ENCODE assay signal across 8 mouse cellular contexts in the genomic region with DNA sequence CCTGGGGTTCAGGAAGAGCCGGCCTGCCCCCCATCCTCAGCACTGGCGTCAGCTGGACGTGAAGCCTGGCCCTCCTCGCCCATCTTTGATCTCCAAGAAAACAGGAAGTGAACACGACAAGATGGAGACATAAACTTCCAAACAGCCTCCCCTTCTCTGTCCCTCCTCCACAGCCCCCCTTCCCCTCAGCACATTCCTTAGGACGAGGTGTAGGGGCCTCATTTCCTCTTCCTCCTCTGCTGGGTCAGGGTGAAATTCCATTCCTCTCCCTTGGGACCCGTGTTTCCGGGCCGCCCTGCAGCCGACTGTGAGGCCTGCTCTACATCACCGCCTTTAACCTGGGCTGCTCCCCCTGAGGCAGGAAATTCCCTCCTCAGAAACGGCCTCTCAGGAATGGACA. TPM values are rescaled to one million over a fixed set of nuclear protein-coding genes. Genes with fewer than 3 reads are reported as not detected.
DNase-seq lines count a peak whose midpoint lies in the region; ATAC-seq and TF ChIP-seq lines count a peak whose summit lies in the region.

No protein-coding gene starts in this region.

- peak in 1 of 2 experiments; percentile 32 for DNase-seq in spleen, adult 2 months (ENCODE audit: low read depth in 1 of 2, low spot score in 2 of 2)
- DNase-seq in spleen, postnatal 14 days (ENCODE audit: low spot score in 2 of 2) = no peak
- peak; percentile 86 to 92 for DNase-seq in heart, adult 9 months (ENCODE audit: low spot score in 2 of 2)
- DNase-seq in kidney, postnatal 25 days = peak; percentile 82 to 92
- DNase-seq in thymus, postnatal 25 days = no peak
- DNase-seq in layer of hippocampus, adult 11-12 months (ENCODE audit: low spot score) = no peak

- H3K27me3 ChIP-seq in spleen, adult 2 months (ENCODE audit: control insufficient read depth, insufficient read depth, low read length) = no peaks in the 10 kb centered on the region
- no peaks in the 10 kb centered on the region for H3K27me3 ChIP-seq in neural tube, embryonic 15.5 days (replicated peaks)

- H3K9me3 ChIP-seq in neural tube, embryonic 15.5 days (replicated peaks) = no peaks in the 10 kb centered on the region

- H3K4me1 ChIP-seq in spleen, adult 2 months (ENCODE audit: control insufficient read depth, insufficient read depth, insufficient read length) = peaks cover 11% of the 10 kb centered on the region; the same call in 1 of the 2 replicates
- no peaks in the 10 kb centered on the region; the same call in 1 of the 2 replicates for H3K4me1 ChIP-seq in neural tube, embryonic 15.5 days

- H3K27ac ChIP-seq in spleen, adult 2 months (ENCODE audit: insufficient read depth, low read length) = peak overlapping the region; percentile 33; the same call in 1 of the 2 replicates
- H3K27ac ChIP-seq in neural tube, embryonic 15.5 days (replicated peaks) = 0 out of 2 replicates have a peak overlapping the region, but pooled peaks have one; percentile 18

- TF ChIP-seq CTCF in spleen, adult 2 months (IDR thresholded peaks at IDR 0.05; ENCODE audit: extremely low read depth, insufficient read depth, insufficient read length, insufficient replicate concordance) = no peak

- no peak for ATAC-seq in neural tube, embryonic 15.5 days (ENCODE audit: low FRiP score)
- no peak for ATAC-seq in monocyte, adult 5-6 weeks (replicated peaks; ENCODE audit: insufficient number of reproducible peaks, low FRiP score, low TSS enrichment, poor library complexity, severe bottlenecking)

- no peaks in the 10 kb centered on the region for H3K36me3 ChIP-seq in spleen, adult 2 months (ENCODE audit: control insufficient read depth, insufficient read depth, low read length)
- no peaks in the 10 kb centered on the region for H3K36me3 ChIP-seq in neural tube, embryonic 15.5 days

- WGBS in spleen, adult 2 months = 40% methylated on average over 12 of the region's 12 CpGs
- WGBS in neural tube, embryonic 15.5 days = 67% methylated on average over 12 of the region's 12 CpGs

- no peak for TF ChIP-seq POLR2A in spleen, adult 2 months (IDR thresholded peaks at IDR 0.05; ENCODE audit: low read depth, low read length)

- H3K4me3 ChIP-seq in spleen, adult 2 months (ENCODE audit: extremely low read depth, insufficient read depth, insufficient read length) = no peak overlapping the region
- H3K4me3 ChIP-seq in neural tube, embryonic 15.5 days (replicated peaks) = no peak overlapping the region

- H3K4me2 ChIP-seq in neural tube, embryonic 15.5 days = no peak overlapping the region

- no peak overlapping the region for H3K9ac ChIP-seq in neural tube, embryonic 15.5 days (replicated peaks)

RNA-seq across cellular contexts. Expression of gene Eng, which starts 9.4 kb away (rescaled TPM):
- polyA plus RNA-seq in spleen, adult 2 months (2012; rRNA removed) = 132 and 168 TPM in 2 replicates
- 29.6 and 40.5 TPM in 2 replicates for polyA plus RNA-seq in neural tube, embryonic 15.5 days (2015; fragmentation: Nextera tagmentation; extraction: Ambion mirVana)
- total RNA-seq in monocyte, adult 5-6 weeks (2017) = 0.19 to 1.1 TPM (median 0.48 TPM) in 3 replicates

RNA-seq across cellular contexts. Expression of gene Ak1, which starts 34.3 kb away (rescaled TPM):
- polyA plus RNA-seq in spleen, adult 2 months (2012; rRNA removed) = 6.3 and 7.4 TPM in 2 replicates
- 88.5 and 103 TPM in 2 replicates for polyA plus RNA-seq in neural tube, embryonic 15.5 days (2015; fragmentation: Nextera tagmentation; extraction: Ambion mirVana)
- total RNA-seq in monocyte, adult 5-6 weeks (2017) = 0.43 TPM in 1 of 3 replicates, not detected in the others

RNA-seq across cellular contexts. Expression of gene Fpgs, which starts 48.1 kb away (rescaled TPM):
- 34.5 and 49.5 TPM in 2 replicates for polyA plus RNA-seq in spleen, adult 2 months (2012; rRNA removed)
- polyA plus RNA-seq in neural tube, embryonic 15.5 days (2015; fragmentation: Nextera tagmentation; extraction: Ambion mirVana) = 19.3 and 20.6 TPM in 2 replicates
- 6.4 to 12.8 TPM (median 8.0 TPM) in 3 replicates for total RNA-seq in monocyte, adult 5-6 weeks (2017)

RNA-seq across cellular contexts. Expression of gene St6galnac6, which starts 56.3 kb away (rescaled TPM):
- 22.3 and 32.4 TPM in 2 replicates for polyA plus RNA-seq in spleen, adult 2 months (2012; rRNA removed)
- polyA plus RNA-seq in neural tube, embryonic 15.5 days (2015; fragmentation: Nextera tagmentation; extraction: Ambion mirVana) = 13.5 and 14.4 TPM in 2 replicates
- total RNA-seq in monocyte, adult 5-6 weeks (2017) = 4.8 to 11.1 TPM (median 10.5 TPM) in 3 replicates

RNA-seq across cellular contexts. Expression of gene Cdk9, which starts 57.0 kb away (rescaled TPM):
- 125 and 154 TPM in 2 replicates for polyA plus RNA-seq in spleen, adult 2 months (2012; rRNA removed)
- 63.0 and 82.4 TPM in 2 replicates for polyA plus RNA-seq in neural tube, embryonic 15.5 days (2015; fragmentation: Nextera tagmentation; extraction: Ambion mirVana)
- total RNA-seq in monocyte, adult 5-6 weeks (2017) = 83.0 to 107 TPM (median 86.5 TPM) in 3 replicates

Comparison
In these comparisons a context has a peak if more than half of its experiments do, and no peak if none do; other contexts are left out.
1. DNase-seq: peak in heart, adult 9 months (2 of 2) and kidney, postnatal 25 days (2 of 2); none in spleen, postnatal 14 days (0 of 2), thymus, postnatal 25 days (single experiment) and layer of hippocampus, adult 11-12 months (single experiment).
2. RNA of gene Ak1, which starts 34.3 kb away (polyA plus RNA-seq): 88.5 to 103 TPM in neural tube, embryonic 15.5 days; 6.3 to 7.4 TPM in spleen, adult 2 months; every median in the first group is over 10 times any median in the second.